Mouse (Mus musculus) frontal cortex, adult (tissue): Measurements from ENCODE around the gene Sf3b3.
A peak's percentile ranks its signal among the peaks of the same experiment; 100 is the strongest.
"Not testable (repeated sequence)": the region's sequence is repeated elsewhere in the genome, so short reads cannot be mapped to it uniquely, and the experiment has no call there.

Experiments
- ATAC-seq: cut with Nextera tagmentation; 2 replicates; pipeline ENCODE4 v1.9.2; 2017; ENCODE audit warnings: mild to moderate bottlenecking, moderate library complexity, mixed read lengths; ENCODE audit not compliant: low TSS enrichment

Gene Sf3b3

DNA sequence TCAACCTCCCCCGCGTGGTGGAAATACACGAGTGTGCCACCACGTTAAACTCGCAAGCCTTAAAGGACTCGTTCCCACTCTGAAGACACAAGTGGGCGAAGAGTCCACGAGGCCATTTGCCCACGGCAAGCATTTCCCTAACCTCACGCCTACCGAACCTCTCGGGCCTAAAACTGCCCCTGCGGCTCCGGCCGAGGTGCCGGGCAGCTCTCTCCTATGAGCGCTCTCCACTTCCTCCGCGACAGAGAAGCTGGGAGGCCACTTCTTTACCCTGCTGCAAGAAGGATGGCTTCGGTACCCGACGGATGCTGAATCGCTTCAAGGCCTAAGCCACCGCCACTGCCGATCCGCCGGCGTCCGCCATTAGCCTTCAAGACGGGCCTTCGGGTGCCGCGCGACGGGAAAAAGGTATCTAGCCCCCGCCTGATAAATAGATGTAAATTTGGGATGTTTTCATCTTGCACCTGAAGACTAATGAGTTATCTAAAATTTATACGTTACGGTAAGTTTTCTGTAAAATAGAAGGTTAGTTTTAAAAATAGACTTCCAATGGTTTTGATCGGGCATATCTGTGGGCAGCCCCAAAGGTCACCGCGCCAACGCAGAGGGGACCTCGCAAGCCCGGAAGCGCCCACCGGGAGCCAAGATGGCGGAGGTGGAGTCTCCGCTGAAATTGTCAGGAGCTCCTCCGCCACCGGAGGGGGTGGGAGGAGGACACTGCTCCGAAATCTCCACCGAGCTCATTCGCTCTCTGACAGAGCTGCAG, at the start of gene Sf3b3, which contains the start of gene Cog4:
TSS of gene Sf3b3 (minus strand) at position 383 of the 766 bp plus-strand sequence.
TSS of gene Cog4 (plus strand) at position 196 of the 766 bp plus-strand sequence.
- ATAC-seq, result peak; percentile 95

DNA sequence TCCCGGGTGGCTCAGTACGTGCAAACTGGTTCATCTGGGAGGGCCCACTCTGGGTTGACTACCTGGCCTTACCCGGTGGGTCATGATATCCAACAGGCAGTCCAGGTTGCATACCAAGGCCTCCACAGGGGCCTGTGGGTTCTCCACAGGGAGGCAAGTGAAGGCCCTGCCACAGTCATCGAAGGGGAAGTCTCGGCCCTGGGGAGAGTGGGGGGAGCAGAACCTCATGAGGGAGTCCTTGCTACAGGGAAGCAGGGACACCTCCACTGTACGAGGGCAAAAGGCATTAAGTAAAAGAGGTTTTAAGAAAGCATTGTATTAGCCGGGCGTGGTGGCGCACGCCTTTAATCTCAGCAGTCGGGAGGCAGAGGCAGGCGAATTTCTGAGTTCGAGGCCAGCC, 49.2 kb upstream of the Sf3b3 start:
- ATAC-seq, result no peak

DNA sequence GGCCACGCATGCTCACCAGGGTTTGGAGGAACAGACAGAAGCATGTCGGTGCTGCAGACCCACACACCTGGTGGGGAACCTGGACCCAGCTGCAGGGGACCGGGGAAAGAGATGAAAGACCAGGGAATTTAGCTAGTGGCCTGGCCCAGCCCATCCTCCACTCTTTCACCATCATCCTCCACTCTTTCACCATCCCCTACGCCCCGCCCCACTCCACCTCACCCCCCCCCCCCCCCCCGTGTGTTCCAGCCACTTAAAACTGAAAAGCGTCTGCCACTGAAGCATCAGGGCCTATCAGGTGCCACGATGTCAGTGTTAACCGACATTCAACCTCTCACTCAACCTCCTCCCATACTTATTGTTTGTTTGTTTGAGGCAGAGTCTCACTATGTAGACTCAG, 48.7 kb upstream of the Sf3b3 start:
- no peak for ATAC-seq

DNA sequence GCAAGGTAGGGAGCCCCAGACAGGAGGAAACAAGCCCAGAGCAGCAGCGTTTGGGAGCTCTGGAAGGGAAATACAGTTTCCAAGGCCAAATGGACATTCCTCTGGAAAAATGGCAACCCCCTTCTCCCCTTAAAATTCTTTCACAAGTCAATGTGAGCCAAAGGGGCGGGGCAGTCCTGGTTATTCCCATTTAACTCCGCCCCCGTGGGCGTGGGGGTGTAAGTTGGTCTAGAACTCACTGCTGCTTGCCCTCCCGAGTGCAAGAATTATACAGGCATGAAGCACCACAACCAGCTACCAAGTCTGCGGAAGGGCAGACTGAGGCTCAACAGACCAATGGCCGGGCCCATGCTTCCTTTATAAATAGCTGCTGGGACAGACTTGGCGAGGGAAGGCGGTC, 48.3 kb upstream of the Sf3b3 start:
- ATAC-seq, result no peak

DNA sequence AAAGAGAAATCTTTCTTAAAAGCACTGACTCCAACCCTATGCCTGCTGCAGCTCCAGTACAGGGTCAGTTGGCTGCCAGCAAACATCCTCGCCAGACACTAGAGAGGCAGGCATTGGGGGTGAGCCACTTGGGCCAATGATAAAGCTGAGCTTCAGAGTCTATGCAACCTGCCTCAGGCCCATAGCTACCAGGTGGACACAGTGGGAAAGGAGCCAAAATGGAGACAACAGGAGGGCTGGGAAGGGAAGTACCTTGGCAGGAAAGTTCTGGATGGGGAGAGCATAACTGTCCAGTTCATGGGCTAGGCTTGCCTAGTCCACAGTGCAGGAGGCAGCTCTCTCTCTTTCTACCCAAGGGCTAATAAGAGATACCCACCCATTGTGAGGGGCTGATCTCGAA, 46.3 kb upstream of the Sf3b3 start:
- ATAC-seq, result no peak

DNA sequence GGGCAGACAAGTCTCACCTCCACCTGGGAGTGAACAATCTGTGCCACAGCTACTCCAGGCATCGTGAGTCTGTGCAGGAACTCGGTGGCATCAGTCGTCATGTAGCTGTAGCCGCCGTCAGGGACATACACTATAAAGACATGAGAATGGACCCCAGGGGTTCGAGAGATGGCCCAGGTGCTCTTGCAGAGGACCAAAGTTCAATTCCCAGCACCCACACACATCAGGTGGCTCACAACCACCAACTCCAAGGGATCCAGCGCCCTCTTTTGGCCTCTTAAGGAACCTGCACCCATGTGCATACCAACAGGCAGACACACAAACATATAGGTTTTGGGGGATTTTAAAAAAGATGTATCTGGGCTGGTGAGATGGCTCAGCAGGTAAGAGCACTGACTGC, 45.5 kb upstream of the Sf3b3 start:
- ATAC-seq, result no peak

DNA sequence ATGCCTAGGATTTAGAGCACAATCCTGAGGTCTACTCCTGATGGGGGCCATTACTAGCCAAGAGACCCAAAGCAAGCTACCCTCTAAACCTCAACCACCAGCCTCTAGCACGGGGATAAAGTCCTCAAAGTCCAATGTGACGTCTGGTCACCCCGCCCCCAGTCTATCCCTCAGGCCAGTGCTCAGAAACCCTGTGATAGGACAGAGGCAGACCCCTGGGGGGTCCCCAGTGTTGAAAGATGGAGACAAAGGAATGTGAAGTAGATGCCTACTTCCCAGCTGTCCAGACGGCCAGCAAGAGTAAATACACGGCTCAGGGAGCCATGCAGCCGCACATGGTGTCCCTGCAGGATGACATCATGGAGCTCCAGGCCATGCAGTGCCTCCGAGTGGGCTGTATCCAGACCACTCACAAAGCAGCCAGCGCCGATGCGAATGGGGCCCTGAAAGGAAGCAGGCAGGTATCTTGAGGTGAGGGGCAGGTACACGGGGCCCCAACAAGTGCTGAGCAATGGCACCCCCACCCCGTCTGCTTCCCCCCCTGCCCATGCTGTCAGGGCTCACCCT, 43.4 kb upstream of the Sf3b3 start:
- ATAC-seq, result no peak

DNA sequence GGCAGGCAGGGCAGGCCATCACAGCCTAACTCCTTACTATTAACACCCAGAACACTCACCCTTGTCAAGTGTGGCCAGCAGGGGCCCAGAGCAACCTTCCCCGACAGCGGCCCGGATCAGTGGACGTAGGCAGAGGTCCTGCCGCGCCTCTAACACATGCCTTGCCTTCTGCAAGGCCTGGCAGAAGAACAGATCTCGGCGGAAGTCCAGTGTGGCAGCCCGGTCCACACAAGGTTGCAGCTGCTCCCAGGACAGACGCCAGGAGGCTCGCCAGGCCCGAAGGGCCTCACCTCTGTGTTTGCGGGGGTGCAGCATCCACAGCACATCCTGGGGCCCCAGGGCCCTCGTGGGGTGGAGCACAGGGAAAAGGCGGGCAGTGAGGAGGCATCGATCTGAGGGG, 42.3 kb upstream of the Sf3b3 start:
- no peak for ATAC-seq

DNA sequence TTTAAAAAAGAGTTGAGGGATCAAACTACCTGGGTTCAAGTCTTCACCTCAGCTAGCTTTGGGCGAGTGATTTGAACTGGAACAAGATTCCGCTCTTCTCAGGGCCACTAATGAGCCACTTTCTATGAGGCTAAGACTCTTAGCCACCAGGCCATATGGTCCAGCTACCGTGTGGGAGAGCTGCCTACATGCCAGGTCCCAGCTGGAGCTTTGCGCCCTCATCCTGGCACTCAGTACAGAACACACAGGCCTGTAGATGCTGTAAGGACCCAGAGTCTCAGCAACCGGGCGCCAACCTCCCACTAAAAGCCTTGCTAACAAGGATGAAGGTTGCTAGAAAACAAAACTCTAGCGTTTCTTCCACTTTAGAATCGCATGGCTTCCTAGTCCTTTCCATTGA, 41.9 kb upstream of the Sf3b3 start:
- no peak; the same call in 1 of the 2 replicates for ATAC-seq

DNA sequence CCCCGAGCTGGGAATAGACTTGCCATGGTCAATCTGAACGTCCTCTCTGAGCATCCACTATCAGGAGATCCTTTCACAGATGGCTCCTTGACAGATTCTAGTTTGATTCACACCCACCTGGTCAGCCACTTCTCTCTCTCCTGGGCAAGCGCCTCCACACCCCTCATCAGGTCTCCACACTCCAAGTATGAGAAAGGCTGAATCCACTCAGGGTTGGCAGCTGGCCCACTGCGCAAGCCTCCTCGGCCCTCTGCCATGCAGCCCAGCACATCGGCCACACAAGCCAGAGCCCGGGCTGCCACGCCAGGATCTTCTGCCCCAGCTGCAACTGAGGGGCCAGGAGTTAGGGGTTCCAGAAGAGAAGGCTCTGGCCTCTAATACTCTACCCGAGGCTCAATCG, 41.0 kb upstream of the Sf3b3 start:
- ATAC-seq, result no peak

DNA sequence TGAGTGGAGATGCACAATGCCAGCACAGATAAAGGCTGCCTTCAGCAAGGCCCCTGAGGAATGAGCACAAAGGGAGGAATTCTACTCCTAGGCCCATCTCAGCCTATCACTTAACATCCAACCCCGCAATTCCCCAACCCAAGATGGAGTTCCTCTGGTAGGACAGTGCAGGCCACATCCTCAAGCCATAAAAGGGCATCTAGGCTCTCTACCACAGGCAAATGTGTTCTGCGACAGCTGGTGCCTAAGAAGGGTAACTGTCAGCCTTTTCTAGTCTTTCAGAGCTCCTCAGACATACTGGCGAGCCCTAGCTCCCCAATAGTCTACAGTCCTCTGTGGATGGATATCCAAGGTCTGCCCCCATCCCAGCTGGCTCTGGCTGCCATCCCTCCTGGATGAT, 40.0 kb upstream of the Sf3b3 start:
- no peak for ATAC-seq

DNA sequence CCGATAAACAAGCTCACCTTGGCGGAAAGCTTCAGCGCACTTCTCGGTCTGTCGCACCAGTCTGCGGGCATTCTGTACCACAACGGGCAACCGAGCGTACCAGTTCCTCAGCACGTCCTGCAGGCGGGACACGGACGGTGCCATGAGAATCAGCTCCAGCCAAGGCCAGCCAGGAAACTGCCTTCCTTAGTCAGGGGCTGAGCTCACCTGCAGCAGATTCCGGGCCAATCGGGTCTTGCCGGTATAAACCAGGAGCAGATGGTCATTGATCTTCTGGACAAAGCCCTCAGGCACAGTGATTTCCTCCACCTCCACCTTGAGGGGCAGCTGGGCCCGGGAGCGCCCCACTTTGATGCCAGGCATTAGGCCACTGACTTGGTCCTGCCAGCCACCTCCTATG, 37.2 kb upstream of the Sf3b3 start:
- no peak for ATAC-seq

DNA sequence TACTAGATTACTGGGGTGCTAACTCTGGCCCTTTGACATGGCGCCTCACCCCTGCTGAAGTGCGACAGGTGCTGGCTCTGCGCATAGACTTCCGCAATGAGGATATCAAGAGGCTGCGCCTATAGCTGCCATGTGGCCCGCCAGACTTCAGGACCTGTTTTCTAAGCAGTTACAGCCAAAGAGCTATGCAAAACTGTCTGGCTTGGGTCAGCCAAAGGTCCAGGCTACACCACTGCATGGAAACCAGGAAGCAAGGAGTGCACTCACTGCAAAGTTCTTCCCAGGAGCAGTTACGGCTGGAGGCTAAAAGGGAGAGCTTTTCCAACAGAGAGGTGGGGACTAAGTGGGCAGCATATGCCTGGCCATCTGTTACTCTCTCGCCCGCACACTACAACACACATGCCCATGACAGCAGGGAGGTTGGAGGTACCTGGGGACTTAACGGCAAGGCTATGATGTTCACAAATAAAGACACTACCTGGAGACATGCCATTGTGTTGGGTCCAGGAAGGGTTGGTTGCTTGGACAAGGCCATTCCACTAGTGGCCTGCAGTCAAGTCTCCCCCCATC, 35.2 kb upstream of the Sf3b3 start:
- peak; percentile 67 for ATAC-seq

DNA sequence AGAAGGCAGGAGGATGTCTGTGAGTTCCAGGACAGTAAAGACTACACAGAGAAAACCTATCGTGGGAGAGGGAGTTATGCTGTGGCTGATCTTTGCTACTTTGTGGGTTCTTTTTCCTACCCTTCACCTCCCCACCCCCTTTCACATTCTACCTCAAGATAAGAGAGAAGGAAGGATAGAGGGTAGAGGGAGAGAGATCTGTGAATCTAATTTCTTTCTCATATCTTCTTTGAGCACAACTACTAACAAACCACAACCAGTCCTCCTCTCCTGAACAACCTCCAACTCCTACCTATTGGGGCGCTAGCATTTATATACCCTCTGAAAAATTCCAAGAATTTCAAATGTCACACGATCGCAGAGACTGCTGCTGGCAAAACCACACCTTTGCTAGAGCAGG, 31.3 kb upstream of the Sf3b3 start:
- ATAC-seq, result no peak

DNA sequence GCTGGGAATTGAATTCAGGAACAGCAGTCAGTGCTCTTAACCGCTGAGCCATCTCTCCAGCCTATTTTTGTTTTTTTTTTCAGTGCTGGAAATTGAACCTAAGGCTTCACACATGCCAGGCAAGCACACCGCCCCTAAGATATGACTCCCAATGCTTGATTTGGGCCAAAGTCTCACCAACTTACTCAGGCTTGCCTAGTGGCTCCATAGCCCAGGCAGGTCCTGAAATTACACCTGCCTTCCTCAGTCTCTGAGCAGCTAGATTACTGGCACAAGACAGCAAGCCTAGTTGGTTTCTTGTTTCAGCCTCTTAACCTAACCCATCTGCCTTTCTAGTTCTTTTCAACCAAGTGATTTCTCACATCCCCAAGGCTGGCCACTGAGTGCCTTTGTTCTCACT, 23.9 kb upstream of the Sf3b3 start:
- no peak for ATAC-seq

DNA sequence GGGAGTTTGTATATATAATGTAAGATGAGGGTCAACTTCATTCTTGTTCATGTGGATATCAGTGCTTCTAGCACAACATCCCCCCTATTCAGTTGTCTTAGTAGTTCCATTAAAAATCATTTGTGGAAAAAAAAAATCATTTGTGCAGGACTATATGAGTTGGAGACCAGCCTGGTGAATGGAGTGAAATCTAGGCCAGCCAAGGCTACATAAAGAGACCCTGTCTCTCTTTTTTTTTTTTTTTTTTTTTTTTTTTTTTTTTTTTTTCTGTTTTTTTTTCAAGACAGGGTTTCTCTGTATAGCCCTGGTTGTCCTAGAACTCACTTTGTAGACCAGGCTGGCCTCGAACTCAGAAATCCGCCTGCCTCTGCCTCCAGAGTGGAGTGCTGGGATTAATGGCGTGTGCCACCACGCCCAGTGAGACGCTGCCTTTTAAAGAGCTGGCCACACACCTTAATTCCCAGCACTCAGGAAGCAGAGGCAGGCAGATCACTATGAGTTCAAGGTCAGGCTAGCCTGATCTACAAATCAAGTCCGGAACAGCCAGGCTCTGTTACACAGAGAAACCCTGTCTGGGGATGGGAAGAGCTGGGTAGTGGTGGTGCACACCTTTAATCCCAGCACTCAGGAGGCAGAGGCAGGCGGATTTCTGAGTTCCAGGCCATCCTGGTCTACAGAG, 14.9 kb upstream of the Sf3b3 start:
- ATAC-seq, result not testable (repeated sequence)

DNA sequence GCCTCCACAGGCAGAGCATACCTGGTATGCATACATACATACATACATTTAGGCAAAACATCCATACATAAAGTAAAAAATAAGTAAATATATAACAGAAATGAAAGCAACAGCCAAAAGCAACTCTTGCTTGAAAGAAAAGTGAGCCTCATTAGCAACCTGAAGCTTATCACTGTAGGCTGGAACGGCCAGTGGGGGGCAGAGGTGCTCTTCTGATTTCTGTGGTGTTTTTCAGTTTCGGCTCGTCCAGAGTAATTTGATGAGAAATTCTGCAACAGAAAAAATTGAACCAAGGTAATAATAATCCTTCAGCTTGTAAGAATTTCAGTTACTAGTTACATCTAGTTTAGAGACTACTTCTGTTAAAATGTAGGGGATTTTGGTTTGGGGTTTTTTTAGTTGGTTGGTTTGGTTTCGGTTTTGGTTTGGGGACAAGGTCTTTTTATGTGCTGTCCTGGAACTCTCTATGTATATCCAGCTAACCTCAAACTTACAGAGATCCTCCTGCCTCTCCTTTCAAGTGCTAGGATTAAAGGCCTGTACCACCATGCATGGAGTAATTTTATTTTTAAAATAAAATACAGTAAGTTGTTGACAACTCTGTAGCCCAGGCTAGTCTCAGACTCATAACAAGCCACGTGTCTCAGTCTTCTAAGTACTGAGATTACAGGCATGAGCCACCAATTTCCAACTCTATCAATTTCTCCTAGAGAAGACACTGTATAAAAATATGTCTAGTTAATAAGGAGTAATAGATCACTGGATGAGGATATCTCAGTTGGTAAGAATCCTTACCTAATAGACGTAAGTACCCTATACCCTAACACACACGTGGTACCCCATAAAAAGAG, 13.3 kb upstream of the Sf3b3 start:
- no peak for ATAC-seq

DNA sequence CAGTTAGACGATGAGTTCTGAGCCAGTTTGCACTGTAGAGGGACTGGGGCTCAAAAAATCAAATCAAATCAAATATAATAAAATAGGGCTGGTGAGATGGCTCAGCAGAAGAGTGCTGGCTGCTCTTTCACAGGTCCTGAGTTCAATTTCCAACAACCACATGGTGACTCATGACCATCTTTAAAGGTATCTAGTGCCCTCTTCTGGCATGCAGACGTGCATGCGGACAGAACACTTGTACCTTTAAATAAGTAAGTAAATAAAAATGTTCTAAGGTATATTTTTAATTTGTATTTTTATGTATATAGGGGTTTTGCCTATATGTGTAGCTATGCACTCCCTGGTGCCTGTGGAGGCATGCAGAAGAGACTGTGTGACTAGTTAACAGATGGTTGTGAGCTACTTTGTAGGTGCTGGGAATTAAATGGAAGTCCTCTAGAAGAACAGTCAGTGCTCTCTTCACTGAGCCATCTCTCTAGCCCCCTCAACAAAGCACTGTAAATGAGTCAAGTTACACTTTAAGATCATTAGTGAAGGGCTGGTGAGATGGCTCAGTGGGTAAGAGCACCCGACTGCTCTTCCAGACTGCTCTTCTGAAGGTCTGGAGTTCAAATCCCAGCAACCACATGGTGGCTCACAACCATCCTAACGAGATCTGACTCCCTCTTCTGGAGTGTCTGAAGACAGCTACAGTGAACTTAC, 10.3 kb upstream of the Sf3b3 start:
- no peak for ATAC-seq

DNA sequence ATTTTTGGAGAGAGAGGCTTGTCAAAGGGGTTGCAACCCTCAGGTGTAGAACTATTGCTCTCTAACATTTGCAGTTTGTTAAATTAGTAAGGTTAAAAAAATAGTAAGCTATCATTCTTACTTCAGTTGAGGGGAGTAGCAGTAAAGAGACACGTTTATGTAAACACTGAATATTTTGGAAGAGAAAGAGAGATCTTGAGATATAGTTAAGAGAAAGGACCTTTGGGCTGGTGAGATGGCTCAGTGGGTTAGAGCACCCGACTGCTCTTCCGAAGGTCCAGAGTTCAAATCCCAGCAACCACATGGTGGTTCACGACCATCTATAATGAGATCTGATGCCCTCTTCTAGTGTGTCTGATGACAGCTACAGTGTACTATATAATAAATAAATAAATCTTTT, 9.5 kb upstream of the Sf3b3 start:
- ATAC-seq, result not testable (repeated sequence)

DNA sequence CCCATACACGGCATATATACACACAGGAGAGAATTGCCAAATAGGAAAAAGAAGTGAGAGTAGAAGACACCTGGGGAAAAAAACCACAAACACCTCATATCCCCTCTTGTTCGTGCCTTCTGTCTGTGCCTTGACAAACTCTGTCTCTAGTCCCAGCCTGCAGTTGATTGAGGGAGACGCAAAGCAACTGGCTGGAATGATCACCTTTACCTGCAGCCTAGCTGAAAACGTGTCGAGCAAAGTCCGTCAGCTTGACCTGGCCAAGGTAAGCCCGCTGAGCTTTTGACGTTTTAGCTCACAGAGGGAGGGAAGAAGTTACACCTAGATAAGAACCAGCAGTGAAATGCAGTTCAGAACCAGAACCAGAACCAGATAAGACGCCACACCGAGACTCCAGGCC, 4.6 kb upstream of the Sf3b3 start:
- ATAC-seq, result no peak
